Mouse (Mus musculus) kidney, postnatal 36 days (tissue): ENCODE measurements around the gene Osbpl6.

Experiments used
- DNase-seq, 2 experiments: peaks; one replicate each; pipeline ENCODE4 v3.0.0; 2021 to 2022; ENCODE audit warnings: mixed read lengths in 2 of 2

Osbpl6 gene

GRCm38 (mm10) chr2:76504122-76504839, 98.0 kb downstream of the Osbpl6 start:
- DNase-seq: peak; percentile 67 to 74

DNA sequence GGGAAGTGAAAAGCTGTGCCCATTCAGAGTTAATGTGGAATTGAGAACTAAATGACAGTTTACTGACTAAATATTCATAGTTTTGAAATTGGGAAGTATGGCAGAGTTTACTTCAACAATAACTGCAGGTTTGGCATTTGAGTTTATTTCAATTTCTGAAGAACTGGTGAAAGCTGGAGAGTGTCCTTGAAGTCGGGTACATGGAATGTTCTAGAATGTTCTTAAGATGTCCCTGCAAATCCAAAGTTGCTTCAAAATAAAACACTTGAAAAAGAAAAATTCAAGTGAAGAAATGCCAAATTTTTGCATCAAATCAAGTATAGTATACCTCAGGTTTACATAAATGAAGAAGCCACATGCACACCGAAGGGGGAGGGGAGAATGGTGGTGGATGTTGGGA, 98.7 kb downstream of the Osbpl6 start:
- no peak for DNase-seq

DNA sequence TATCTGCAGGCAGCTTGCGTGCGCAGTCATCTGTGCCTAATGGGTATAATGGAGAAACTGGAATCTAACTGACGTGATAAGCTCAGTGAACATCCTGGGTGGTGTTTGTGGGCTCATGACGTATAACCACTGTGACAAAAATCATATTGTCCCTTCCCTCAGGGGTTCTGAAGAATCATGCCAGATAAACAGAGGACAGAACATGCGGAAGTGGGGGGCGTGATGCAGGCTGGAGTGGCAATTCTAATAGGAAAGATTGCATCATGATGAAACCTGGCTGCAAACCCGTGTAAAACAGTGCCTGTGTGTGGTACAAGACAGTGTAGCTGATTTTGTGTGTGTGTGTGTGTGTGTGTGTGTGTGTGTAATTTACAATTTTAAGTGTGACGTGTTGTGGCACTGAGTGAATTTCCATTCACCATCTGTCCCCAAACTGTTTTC, 105.0 kb downstream of the Osbpl6 start:
- DNase-seq: no peak

- peak in 1 of 2 experiments; percentile 39 for DNase-seq
Measured at GRCm38 (mm10) chr2:76512133-76512532, 105.8 kb downstream of the Osbpl6 start.

DNA sequence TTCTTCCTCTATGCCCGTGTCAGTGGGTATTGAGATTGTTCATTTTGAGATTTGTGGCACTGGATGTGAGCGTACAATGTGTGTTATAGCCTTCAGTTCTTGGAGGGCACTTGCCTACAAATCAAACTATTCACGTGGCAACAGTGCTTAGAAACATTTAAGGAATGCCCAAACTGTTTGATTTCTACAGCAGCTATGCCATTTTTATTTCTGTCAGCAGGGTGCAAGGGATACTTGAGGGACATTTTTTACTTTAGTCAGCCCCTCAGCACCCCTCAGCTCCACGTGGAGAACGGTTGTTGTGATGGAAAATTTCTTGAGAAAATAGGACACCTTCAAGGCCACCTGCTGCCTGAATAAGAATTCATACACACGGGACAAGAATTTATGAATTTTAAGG, 106.6 kb downstream of the Osbpl6 start:
- DNase-seq: no peak

- DNase-seq: no peak
Measured at GRCm38 (mm10) chr2:76513296-76513695, 107.0 kb downstream of the Osbpl6 start.

DNA sequence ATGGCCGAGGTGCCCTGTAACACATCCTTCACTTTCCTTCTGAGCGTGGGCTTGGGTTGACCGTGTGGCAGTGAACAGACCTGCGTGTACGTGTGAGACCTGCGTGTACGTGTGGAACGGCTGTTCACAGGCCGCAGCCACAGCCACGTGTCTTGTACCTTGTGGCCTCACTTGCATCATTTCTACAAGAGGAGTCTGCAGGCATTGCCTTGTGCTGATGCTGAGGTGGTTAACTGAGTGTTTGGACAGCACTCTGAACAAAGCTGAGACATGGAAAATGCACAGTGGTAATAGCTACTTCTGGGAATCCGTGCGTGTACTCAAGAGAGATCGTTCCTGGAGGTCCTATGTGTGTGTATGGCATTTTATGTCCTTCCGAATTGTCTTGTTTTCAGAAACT, 111.2 kb downstream of the Osbpl6 start:
- DNase-seq: no peak

DNA sequence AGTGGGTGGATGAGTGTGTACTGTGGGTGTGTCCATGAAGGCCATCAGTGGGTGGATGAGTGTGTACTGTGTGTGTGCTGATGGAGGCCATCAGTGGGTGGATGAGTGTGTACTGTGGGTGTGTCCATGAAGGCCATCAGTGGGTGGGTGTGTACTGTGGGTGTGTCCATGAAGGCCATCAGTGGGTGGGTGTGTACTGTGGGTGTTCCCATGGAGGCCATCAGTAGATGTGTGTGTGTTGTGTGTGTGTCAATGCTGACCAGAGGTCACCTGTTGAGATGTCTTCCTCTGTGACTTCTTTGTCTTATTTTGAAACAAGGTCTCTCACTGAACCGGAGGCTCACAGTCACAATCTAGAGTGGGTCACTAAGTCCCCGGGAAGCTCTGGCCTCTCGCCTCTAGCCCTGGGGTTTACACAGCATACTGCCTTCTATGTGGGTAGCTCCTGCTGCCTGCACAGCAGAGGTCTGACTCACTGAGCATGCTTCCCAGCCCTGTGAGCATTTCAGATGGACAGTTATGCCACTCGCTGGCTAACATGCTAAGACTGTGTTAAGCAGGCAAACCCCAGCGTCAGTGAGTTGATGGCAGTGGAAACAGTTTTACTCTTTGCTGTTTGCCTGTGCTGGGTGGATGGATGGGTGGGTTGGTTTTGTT, 112.2 kb downstream of the Osbpl6 start:
- no peak for DNase-seq

DNA sequence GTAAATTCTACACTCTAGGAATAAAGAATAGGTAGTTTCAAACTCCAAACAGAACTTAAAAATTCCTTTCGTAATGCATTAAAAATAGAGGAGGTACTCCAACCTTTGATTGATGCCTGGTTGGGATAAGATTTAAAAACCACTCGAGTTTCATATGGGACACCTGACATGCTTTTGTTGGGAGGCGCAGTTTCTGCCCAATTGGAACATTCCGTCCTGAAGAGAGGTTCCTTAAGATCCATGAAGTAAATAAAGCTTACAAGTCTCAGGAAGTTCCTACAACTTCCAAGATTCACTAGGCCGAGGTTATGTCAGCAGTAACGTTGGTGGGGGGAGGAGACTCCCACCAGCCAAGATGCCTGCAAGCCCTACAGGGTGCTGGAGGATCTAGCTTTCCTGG, 115.3 kb downstream of the Osbpl6 start:
- DNase-seq: no peak

DNA sequence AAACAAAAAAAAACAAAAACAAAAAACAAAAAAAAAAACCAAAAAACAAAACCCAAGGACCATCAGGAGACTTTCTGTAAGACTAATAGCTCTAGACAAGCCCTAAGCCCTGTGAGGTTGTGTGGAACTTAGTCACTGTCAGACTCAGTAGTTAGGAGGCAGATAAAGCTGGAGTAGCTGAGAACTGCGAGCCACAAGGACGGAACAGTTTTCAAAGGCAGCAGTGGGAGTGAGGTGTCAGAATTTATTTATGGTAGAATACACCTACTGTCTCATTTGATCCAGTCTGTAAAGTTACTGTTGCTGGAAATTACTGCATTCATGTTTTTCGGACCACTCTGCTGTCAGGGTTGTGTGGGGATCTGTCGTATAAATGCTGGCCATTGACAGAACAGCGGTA, 118.1 kb downstream of the Osbpl6 start:
- no peak for DNase-seq

- no peak for DNase-seq
Measured at GRCm38 (mm10) chr2:76525645-76526044, 119.3 kb downstream of the Osbpl6 start.

DNA sequence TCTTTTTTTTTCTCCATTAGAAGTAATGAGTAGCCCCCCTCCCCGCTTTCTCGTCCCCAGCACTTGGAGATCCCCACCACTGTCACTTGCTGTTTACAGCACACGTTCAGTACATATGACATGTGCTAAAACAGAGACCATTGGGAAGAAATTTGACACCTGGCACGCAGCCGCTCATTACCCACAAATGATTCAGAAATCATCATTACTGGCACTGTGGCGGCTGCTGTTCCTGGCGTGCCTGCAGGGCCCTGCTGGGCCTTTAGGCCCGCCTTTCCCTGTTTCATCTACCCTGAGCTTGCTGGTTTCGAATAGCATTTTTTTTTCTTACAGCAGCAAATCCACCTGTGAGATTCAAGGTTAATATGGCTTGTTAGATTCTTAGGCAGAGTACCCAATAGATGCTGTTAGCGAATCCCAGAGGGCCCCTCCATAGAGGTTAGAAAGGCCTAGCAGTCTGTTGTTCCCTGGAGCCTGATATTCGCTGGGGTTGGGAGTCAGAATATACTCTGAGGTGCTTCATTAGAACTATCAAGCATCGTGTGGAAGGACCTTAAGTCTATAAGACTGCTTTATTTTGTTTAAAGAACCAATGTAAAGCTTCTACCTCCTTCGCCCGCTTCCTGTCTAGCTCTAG, 126.3 kb downstream of the Osbpl6 start:
- no peak for DNase-seq

GRCm38 (mm10) chr2:76534932-76535331, 128.6 kb downstream of the Osbpl6 start:
- no peak for DNase-seq

GRCm38 (mm10) chr2:76541900-76542299, 135.6 kb downstream of the Osbpl6 start:
- no peak for DNase-seq

GRCm38 (mm10) chr2:76542921-76543320, 136.6 kb downstream of the Osbpl6 start:
- DNase-seq: peak in 1 of 2 experiments; percentile 29

GRCm38 (mm10) chr2:76545539-76545938, 139.2 kb downstream of the Osbpl6 start:
- no peak for DNase-seq

GRCm38 (mm10) chr2:76548171-76548570, 141.9 kb downstream of the Osbpl6 start:
- DNase-seq: no peak

- no peak for DNase-seq
Measured at GRCm38 (mm10) chr2:76548836-76549235, 142.5 kb downstream of the Osbpl6 start.

- DNase-seq: no peak
Measured at GRCm38 (mm10) chr2:76549316-76549715, 143.0 kb downstream of the Osbpl6 start.

GRCm38 (mm10) chr2:76555852-76556558, 149.7 kb downstream of the Osbpl6 start:
- DNase-seq: no peak

DNA sequence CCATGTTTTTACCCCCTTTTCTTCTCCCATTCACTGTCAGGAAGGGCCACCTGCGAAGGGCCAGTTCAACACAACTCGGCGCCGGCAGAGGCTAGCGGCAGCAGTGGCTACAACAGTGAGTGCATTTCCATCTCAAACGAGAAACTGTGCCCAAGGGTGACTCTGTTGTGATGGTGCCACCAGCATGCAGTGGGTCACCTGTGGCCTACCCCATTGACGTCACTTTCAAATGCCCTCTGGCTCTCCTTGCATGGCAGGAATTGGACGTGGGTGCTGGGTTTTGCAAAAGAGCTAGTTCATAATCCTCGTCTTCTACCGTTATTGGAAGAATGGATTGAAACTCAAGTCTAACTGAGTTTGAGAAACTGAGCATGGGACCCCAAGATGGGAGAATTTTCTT, 153.8 kb downstream of the Osbpl6 start:
- peak; percentile 37 to 62 for DNase-seq

- peak; percentile 77 to 90 for DNase-seq
Measured at GRCm38 (mm10) chr2:76563862-76564261, 157.6 kb downstream of the Osbpl6 start.

DNA sequence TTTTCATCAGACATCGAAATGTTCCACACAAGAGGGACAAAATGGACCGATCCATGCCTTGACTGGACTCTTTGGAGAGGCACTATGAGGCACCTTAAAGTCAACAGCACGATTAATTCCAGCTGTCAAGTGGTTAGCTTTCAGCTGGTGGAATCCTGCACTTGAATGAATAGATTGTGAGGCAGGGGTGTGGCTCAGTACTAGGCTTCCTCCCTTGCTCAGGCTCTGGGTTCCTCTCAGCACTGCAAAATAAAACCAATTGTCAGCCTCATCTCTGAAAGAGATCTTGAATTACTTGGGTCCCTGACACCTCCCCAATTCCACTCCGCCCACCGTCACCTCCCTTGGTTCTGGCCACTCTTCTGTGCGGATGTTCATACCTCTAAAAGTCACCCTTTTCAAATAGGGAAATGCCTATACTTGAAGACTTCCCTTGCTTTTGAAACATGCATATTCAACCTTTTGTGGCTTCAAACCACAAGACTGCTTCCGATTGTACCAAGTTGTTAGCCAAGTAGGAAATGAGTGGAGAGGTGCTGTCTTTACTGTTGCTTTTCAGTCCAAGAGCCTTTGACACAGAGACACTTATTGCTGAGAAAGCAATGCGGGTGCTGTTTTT, 160.7 kb downstream of the Osbpl6 start:
- no peak for DNase-seq
